Mouse (Mus musculus): ENCODE results near the gene Sp1. TPM values are rescaled to one million over a fixed set of nuclear protein-coding genes. Genes with fewer than 3 reads are reported as not detected.

The Sp1 gene
- polyA plus RNA-seq, 1 experiment from 2014 or later = 5.6 TPM

DNA sequence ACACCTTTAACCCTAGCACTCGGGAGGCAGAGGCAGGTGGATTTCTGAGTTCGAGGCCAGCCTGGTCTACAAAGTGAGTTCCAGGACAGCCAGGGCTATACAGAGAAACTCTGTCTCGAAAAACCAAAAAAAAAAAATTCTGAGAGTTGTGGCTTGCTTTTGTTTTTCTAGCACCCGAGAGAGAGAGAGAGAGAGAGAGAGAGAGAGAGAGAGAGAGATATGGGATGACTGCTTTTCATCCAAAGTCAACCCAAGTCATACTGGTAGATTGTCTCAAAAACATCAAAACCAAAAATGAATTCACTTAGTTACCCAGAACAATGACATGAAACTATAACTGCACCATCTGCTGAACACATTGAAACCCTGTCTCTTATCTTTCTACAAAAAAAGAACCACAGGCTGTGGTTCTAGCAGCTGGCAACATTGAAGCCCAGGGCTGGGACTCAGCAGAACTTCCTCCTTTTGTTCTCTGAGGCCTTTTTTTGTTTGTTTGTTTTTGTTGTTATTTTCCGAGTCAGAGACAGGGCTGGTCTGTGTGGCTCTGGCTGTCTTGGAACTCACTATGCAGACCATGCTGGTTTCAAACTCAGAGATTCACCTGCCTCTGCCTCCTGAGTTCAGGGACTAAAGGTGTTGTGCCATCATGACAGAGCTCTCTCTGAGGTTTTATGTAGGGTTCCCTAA, 52.2 kb downstream of the Sp1 start:
- H3K4me3 ChIP-seq (ENCODE audit: low read depth, low read length) = peak overlapping the region; percentile 60; the same call in 1 of the 2 replicates
- H3K4me1 ChIP-seq (replicated peaks; ENCODE audit: control insufficient read depth, insufficient read depth, low read length) = no peaks in the 10 kb centered on the region
- H3K9me3 ChIP-seq (ENCODE audit: control insufficient read depth) = no peaks in the 10 kb centered on the region
- no peak for ATAC-seq
- peak overlapping the region; percentile 66 for H3K4me2 ChIP-seq (replicated peaks; ENCODE audit: low read depth)
- H3K27me3 ChIP-seq (replicated peaks; ENCODE audit: control insufficient read depth, insufficient read depth, low read length) = no peaks in the 10 kb centered on the region
- peaks cover 6% of the 10 kb centered on the region; the same call in 1 of the 2 replicates for H3K36me3 ChIP-seq (ENCODE audit: control insufficient read depth, insufficient read depth)
- TF ChIP-seq CTCF (IDR thresholded peaks at IDR 0.05; ENCODE audit: low read depth) = no peak
- WGBS = 71% methylated on average over 5 of the region's 5 CpGs
- 0 out of 2 replicates have a peak overlapping the region, but pooled peaks have one; percentile 41 for H3K27ac ChIP-seq (ENCODE audit: low read depth, low read length)
- no peak overlapping the region for H3K9ac ChIP-seq (ENCODE audit: low read depth, low read length)

DNA sequence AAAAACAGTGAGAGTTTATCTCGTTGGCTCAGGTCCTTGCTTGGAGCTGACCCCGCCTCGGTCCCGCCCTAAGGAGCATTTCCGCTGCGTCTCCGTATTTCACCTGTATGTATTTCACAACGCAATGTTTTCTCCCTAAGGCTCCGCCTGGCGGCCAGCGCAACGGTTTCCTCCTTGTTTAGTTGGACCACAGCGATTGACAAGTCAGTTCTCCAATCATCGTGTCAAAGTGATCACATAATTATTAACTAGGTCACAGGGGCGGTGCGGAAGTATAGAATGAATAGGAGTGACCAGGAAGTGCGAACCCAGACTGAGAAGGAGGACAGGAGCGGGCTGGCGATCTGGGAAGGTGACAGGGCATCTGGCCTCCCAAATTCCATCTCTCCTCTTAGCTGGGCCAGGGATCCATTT, 53.0 kb downstream of the Sp1 start, which contains the start of gene Prr13:
TSS of gene Prr13 (plus strand) at position 125 of the 414 bp plus-strand sequence.
- Histone ChIP-seq H3K27ac (ENCODE audit: low read depth, low read length) (peak within 1 kb of the TSS; percentile 47; the same call in 1 of the 2 replicates), H3K9ac (ENCODE audit: low read depth, low read length) (peak within 1 kb of the TSS; percentile 28; the same call in 1 of the 2 replicates), H3K9me3 (ENCODE audit: control insufficient read depth) (no peaks in the 10 kb centered on the region), H3K4me2 (replicated peaks; ENCODE audit: low read depth) (peak within 1 kb of the TSS; percentile 66), H3K4me1 (replicated peaks; ENCODE audit: control insufficient read depth, insufficient read depth, low read length) (no peaks in the 10 kb centered on the region), H3K27me3 (replicated peaks; ENCODE audit: control insufficient read depth, insufficient read depth, low read length) (no peaks in the 10 kb centered on the region), H3K36me3 (ENCODE audit: control insufficient read depth, insufficient read depth) (peaks cover 13% of the 10 kb centered on the region; the same call in 1 of the 2 replicates), H3K4me3 (ENCODE audit: low read depth, low read length) (peak within 1 kb of the TSS; percentile 60)
- TF ChIP-seq CTCF (IDR thresholded peaks at IDR 0.05; ENCODE audit: low read depth) = peak; percentile 86
- ATAC-seq = peak; percentile 90
- WGBS = under 1% methylated on average over 19 of the region's 19 CpGs

DNA sequence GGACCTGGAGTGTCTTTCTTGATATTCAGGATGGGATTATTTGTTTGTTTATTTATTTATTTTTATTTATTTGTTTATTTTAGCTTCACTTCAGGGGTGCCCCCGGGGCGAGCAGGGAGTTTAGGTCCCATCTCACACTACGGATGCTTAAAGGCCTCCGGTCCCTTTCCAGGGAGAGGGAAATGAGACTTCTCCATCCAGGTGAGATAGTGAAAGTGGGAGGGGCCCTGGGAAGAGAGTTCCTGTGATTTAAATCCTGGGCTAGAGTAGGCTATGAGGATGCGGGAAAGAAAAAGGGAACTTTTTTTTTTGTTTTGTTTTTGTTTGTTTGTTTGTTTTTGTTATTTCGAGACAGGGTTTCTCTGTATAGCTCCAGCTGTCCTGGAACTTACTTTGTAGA, 53.4 kb downstream of the Sp1 start:
- Histone ChIP-seq H3K4me2 (replicated peaks; ENCODE audit: low read depth) (peak overlapping the region; percentile 66), H3K36me3 (ENCODE audit: control insufficient read depth, insufficient read depth) (peaks cover 14% of the 10 kb centered on the region; the same call in 1 of the 2 replicates), H3K27me3 (replicated peaks; ENCODE audit: control insufficient read depth, insufficient read depth, low read length) (no peaks in the 10 kb centered on the region), H3K9ac (ENCODE audit: low read depth, low read length) (peak overlapping the region; percentile 28; the same call in 1 of the 2 replicates), H3K4me1 (replicated peaks; ENCODE audit: control insufficient read depth, insufficient read depth, low read length) (no peaks in the 10 kb centered on the region), H3K9me3 (ENCODE audit: control insufficient read depth) (no peaks in the 10 kb centered on the region), H3K4me3 (ENCODE audit: low read depth, low read length) (peak overlapping the region; percentile 60), H3K27ac (ENCODE audit: low read depth, low read length) (peak overlapping the region; percentile 47; the same call in 1 of the 2 replicates)
- ATAC-seq = 0 out of 2 replicates have a peak, but pooled peaks have one; percentile 34
- 15% methylated on average over 6 of the region's 6 CpGs for WGBS
- no peak for TF ChIP-seq CTCF (IDR thresholded peaks at IDR 0.05; ENCODE audit: low read depth)

DNA sequence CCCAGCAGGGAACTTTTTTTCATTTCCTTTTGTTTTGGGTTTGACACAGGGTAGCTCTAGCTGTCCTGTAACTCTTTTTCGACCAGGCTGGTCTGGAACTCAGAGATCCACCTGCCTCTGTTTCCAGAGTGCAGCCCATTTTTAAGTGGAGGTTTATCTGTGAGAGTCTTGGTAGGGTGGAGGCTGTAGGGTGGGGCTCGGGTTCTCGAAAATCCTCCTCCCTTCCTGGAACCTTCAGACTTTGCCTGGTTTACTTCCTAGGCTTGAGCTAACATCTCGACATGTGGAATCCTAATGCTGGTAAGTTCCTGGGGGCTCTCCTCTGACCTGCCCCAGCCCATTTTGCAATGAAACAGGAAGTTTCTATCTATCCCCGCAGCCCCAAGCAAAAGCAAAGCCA, 53.9 kb downstream of the Sp1 start:
- Histone ChIP-seq H3K27ac (ENCODE audit: low read depth, low read length) (peak overlapping the region; percentile 10; the same call in 1 of the 2 replicates), H3K27me3 (replicated peaks; ENCODE audit: control insufficient read depth, insufficient read depth, low read length) (no peaks in the 10 kb centered on the region), H3K9ac (ENCODE audit: low read depth, low read length) (0 out of 2 replicates have a peak overlapping the region, but pooled peaks have one; percentile 4), H3K4me2 (replicated peaks; ENCODE audit: low read depth) (peak overlapping the region; percentile 66), H3K4me1 (replicated peaks; ENCODE audit: control insufficient read depth, insufficient read depth, low read length) (no peaks in the 10 kb centered on the region), H3K4me3 (ENCODE audit: low read depth, low read length) (peak overlapping the region; percentile 60), H3K9me3 (ENCODE audit: control insufficient read depth) (no peaks in the 10 kb centered on the region), H3K36me3 (ENCODE audit: control insufficient read depth, insufficient read depth) (peaks cover 14% of the 10 kb centered on the region; the same call in 1 of the 2 replicates)
- 0 out of 2 replicates have a peak, but pooled peaks have one; percentile 6 for ATAC-seq
- no peak for TF ChIP-seq CTCF (IDR thresholded peaks at IDR 0.05; ENCODE audit: low read depth)
- WGBS = 36% methylated on average over 5 of the region's 5 CpGs

DNA sequence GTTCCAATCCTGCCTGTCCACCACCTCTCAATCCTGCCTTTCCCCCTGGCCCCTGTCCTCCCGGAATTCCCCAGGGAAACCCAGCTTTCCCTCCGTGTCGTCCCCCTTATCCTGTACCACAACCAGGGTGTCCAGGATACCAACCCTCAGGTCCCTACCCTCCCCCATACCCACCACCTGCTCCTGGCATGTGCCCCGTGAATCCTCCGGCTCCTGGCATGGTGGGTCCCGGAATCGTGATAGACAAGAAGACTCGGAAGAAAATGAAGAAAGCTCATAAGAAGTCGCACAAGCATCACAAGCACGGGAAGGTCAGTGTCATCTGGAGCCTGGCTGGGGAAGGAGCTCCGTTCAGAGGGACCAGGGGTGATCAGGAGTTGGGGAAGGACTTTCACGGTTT, 54.5 kb downstream of the Sp1 start:
- Histone ChIP-seq H3K9ac (ENCODE audit: low read depth, low read length) (0 out of 2 replicates have a peak overlapping the region, but pooled peaks have one; percentile 4), H3K9me3 (ENCODE audit: control insufficient read depth) (no peaks in the 10 kb centered on the region), H3K4me3 (ENCODE audit: low read depth, low read length) (peak overlapping the region; percentile 60), H3K27ac (ENCODE audit: low read depth, low read length) (peak overlapping the region; percentile 10; the same call in 1 of the 2 replicates), H3K4me2 (replicated peaks; ENCODE audit: low read depth) (peak overlapping the region; percentile 66), H3K27me3 (replicated peaks; ENCODE audit: control insufficient read depth, insufficient read depth, low read length) (no peaks in the 10 kb centered on the region), H3K4me1 (replicated peaks; ENCODE audit: control insufficient read depth, insufficient read depth, low read length) (no peaks in the 10 kb centered on the region), H3K36me3 (ENCODE audit: control insufficient read depth, insufficient read depth) (peaks cover 14% of the 10 kb centered on the region; the same call in 1 of the 2 replicates)
- no peak for ATAC-seq
- 74% methylated on average over 12 of the region's 12 CpGs for WGBS
- no peak for TF ChIP-seq CTCF (IDR thresholded peaks at IDR 0.05; ENCODE audit: low read depth)

DNA sequence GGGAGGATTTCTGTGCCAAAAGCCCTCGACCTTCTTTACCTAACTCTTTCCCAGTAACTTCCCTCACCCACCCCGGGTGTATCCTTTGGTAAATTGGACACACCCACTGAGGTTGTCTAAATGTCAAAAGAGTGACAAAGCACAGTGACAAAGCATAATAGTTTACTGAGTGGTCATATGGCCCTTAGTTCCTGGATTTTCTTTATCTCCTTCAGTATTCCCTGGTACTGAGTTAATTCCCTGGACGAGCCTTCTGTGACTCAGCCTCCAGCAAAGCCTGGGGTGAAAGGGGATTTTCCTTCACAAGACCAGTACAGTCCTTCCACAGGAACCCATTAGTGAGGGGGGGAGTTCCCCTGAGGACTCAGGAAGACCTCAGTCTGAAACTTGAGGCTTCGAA, 55.0 kb downstream of the Sp1 start:
- Histone ChIP-seq H3K27me3 (replicated peaks; ENCODE audit: control insufficient read depth, insufficient read depth, low read length) (no peaks in the 10 kb centered on the region), H3K9ac (ENCODE audit: low read depth, low read length) (0 out of 2 replicates have a peak overlapping the region, but pooled peaks have one; percentile 4), H3K9me3 (ENCODE audit: control insufficient read depth) (no peaks in the 10 kb centered on the region), H3K4me1 (replicated peaks; ENCODE audit: control insufficient read depth, insufficient read depth, low read length) (no peaks in the 10 kb centered on the region), H3K27ac (ENCODE audit: low read depth, low read length) (peak overlapping the region; percentile 10; the same call in 1 of the 2 replicates), H3K4me3 (ENCODE audit: low read depth, low read length) (peak overlapping the region; percentile 60; the same call in 1 of the 2 replicates), H3K36me3 (ENCODE audit: control insufficient read depth, insufficient read depth) (peaks cover 14% of the 10 kb centered on the region; the same call in 1 of the 2 replicates), H3K4me2 (replicated peaks; ENCODE audit: low read depth) (peak overlapping the region; percentile 66)
- no peak for ATAC-seq
- 42% methylated on average over 4 of the region's 4 CpGs for WGBS
- no peak for TF ChIP-seq CTCF (IDR thresholded peaks at IDR 0.05; ENCODE audit: low read depth)
